Mouse (Mus musculus) left cerebral cortex, adult 2 months (tissue): ENCODE data around the gene Tbk1. TPM values are rescaled to one million over a fixed set of nuclear protein-coding genes. Genes with fewer than 3 reads are reported as not detected.
A peak's percentile ranks its signal among the peaks of the same experiment; 100 is the strongest.

Experiments used
- DNase-seq, 2 experiments: peaks; one replicate each; pipeline ENCODE4 v3.0.0; 2021 to 2022; ENCODE audit warnings: low spot score in 2 of 2, mixed read lengths in 1 of 2; ENCODE audit errors: extremely low spot score in 1 of 2
- H3K27ac ChIP-seq: fragments of 200-600 bp; 2 replicates; pipeline ENCODE4 v1.8.1; 2022
- H3K4me3 ChIP-seq: fragments of 200-600 bp; 2 replicates; pipeline ENCODE4 v1.8.1; 2022
- CTCF ChIP-seq: fragments of 200-600 bp; IDR thresholded peaks from 2 replicates; pipeline ENCODE4 v1.8.1; 2022; ENCODE audit warnings: antibody characterized with exemption, mild to moderate bottlenecking, moderate library complexity
- intact Hi-C: fragments of 180-260 bp; cut with DNase I; formaldehyde crosslinking; loops from one replicate; pipeline ENCODE4 v1.15.1; 2025
- total RNA-seq, 2 experiments: library from RNA; stranded (reverse); gene quantifications; 2 replicates each; pipeline ENCODE4 v1.2.3; 2021

The Tbk1 gene
- total RNA-seq, 2 experiments from 2014 or later = 47.2 to 50.3 TPM

- no peak for TF ChIP-seq CTCF
- intact Hi-C loops = no loop called here
- no peak for DNase-seq
- Histone ChIP-seq H3K4me3 (no peak overlapping the region), H3K27ac (no peak overlapping the region)
These were observed 28.7 kb upstream of the Tbk1 start for GRCm38 (mm10) chr10:121615146-121615870.

- no peak overlapping the region for H3K27ac ChIP-seq
- intact Hi-C loops = no loop called here
- DNase-seq = no peak
- TF ChIP-seq CTCF = no peak
- H3K4me3 ChIP-seq = no peak overlapping the region
These were observed 27.0 kb upstream of the Tbk1 start for GRCm38 (mm10) chr10:121613570-121613969.

GRCm38 (mm10) chr10:121612448-121612847 lies 25.9 kb upstream of the Tbk1 start:
- no peak overlapping the region for H3K27ac ChIP-seq
- TF ChIP-seq CTCF = no peak
- DNase-seq = no peak
- intact Hi-C loops = no loop called here
- H3K4me3 ChIP-seq = no peak overlapping the region

GRCm38 (mm10) chr10:121611587-121611986 lies 25.0 kb upstream of the Tbk1 start:
- TF ChIP-seq CTCF = no peak
- no peak overlapping the region for H3K27ac ChIP-seq
- intact Hi-C loops = no loop called here
- DNase-seq = no peak
- H3K4me3 ChIP-seq = no peak overlapping the region

- TF ChIP-seq CTCF = no peak
- no peak overlapping the region for H3K4me3 ChIP-seq
- no peak overlapping the region for H3K27ac ChIP-seq
- DNase-seq = no peak
- intact Hi-C loops = no loop called here
These were observed 21.6 kb upstream of the Tbk1 start for GRCm38 (mm10) chr10:121608177-121608576.

- Histone ChIP-seq H3K27ac (no peak overlapping the region), H3K4me3 (no peak overlapping the region)
- intact Hi-C loops = no loop called here
- no peak for DNase-seq
- TF ChIP-seq CTCF = no peak; the same call in 1 of the 2 replicates
These were observed 18.2 kb upstream of the Tbk1 start for GRCm38 (mm10) chr10:121604632-121605344.

GRCm38 (mm10) chr10:121603556-121603955 lies 17.0 kb upstream of the Tbk1 start:
- Histone ChIP-seq H3K4me3 (no peak overlapping the region), H3K27ac (no peak overlapping the region)
- intact Hi-C loops = no loop called here
- no peak for DNase-seq
- no peak for TF ChIP-seq CTCF

- Histone ChIP-seq H3K27ac (no peak overlapping the region), H3K4me3 (no peak overlapping the region)
- DNase-seq = no peak
- intact Hi-C loops = no loop called here
- TF ChIP-seq CTCF = no peak
These were observed 14.7 kb upstream of the Tbk1 start for GRCm38 (mm10) chr10:121601272-121601671.

GRCm38 (mm10) chr10:121596580-121596979 lies 10.0 kb upstream of the Tbk1 start:
- H3K4me3 ChIP-seq = no peak overlapping the region
- TF ChIP-seq CTCF = no peak
- no peak overlapping the region for H3K27ac ChIP-seq
- no peak for DNase-seq
- intact Hi-C loops = no loop called here

GRCm38 (mm10) chr10:121591106-121591505 lies 4.5 kb upstream of the Tbk1 start:
- H3K27ac ChIP-seq = no peak overlapping the region
- intact Hi-C loops = no loop called here

GRCm38 (mm10) chr10:121587371-121587840 lies 819 bp upstream of the Tbk1 start:
- Histone ChIP-seq H3K4me3 (peak overlapping the region; percentile 87), H3K27ac (peak overlapping the region; percentile 90)
- intact Hi-C loops = loop anchor here (2.0 kb wide), 1 partner anchor 37 kb away; no protein-coding TSS in a partner anchor
- DNase-seq = no peak
- no peak for TF ChIP-seq CTCF

More at GRCm38 (mm10) chr10:121591106-121591505, 4.5 kb upstream of the Tbk1 start:
- no peak for DNase-seq
- TF ChIP-seq CTCF = no peak
- H3K4me3 ChIP-seq = no peak overlapping the region
